Mouse (Mus musculus): ENCODE results near the gene Dab2ip. TPM values are rescaled to one million over a fixed set of nuclear protein-coding genes. Genes with fewer than 3 reads are reported as not detected.

Gene Dab2ip
- polyA plus RNA-seq, 1 experiment from 2014 or later, result 41.4 TPM

- no peak overlapping the region for H3K9ac ChIP-seq (ENCODE audit: low read depth, low read length)
- TF ChIP-seq CTCF (IDR thresholded peaks at IDR 0.05; ENCODE audit: low read depth), result no peak
Observed at GRCm38 (mm10) chr2:35760867-35761266, 202.8 kb downstream of the Dab2ip start.

DNA sequence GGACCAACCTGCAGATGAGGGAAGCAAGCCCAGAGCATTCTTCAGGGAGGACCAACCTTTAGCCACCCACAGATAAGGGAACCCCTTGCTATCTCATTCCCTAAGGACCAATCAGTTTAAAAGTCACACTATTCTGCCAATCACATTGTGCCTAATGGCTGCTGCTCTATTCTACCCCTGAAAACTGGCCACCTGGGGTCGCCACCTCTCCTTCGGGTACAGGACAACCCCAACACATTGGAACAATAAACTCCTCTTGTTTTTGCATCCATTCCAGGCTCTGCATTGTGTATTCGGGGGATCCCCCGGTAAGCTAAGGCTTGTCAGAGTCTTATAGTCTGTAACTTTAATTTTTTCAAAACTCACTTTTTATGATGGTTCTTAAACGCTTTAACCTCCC is 203.4 kb downstream of the Dab2ip start:
- ATAC-seq (replicated peaks; ENCODE audit: low FRiP score, low read depth) (no peak), DNase-seq (ENCODE audit: low spot score) (no peak)
- TF ChIP-seq CTCF (IDR thresholded peaks at IDR 0.05; ENCODE audit: low read depth), result no peak
- Histone ChIP-seq H3K4me1 (replicated peaks; ENCODE audit: insufficient read depth, low read length) (no peaks in the 10 kb centered on the region), H3K4me2 (ENCODE audit: low read length) (no peak overlapping the region), H3K4me3 (replicated peaks; ENCODE audit: low read depth, low read length) (no peak overlapping the region), H3K36me3 (ENCODE audit: insufficient read depth, low read length) (no peaks in the 10 kb centered on the region), H3K27ac (no peak overlapping the region), H3K9ac (ENCODE audit: low read depth, low read length) (no peak overlapping the region), H3K9me3 (replicated peaks; ENCODE audit: low read length) (no peaks in the 10 kb centered on the region), H3K27me3 (ENCODE audit: insufficient read depth, low read length) (no peaks in the 10 kb centered on the region)
- 88% methylated on average over 5 of the region's 5 CpGs for WGBS

More at GRCm38 (mm10) chr2:35760867-35761266, 202.8 kb downstream of the Dab2ip start:
- Histone ChIP-seq H3K36me3 (ENCODE audit: insufficient read depth, low read length) (no peaks in the 10 kb centered on the region), H3K4me1 (replicated peaks; ENCODE audit: insufficient read depth, low read length) (no peaks in the 10 kb centered on the region), H3K4me2 (ENCODE audit: low read length) (no peak overlapping the region), H3K27me3 (ENCODE audit: insufficient read depth, low read length) (no peaks in the 10 kb centered on the region), H3K9me3 (replicated peaks; ENCODE audit: low read length) (no peaks in the 10 kb centered on the region), H3K27ac (no peak overlapping the region), H3K4me3 (replicated peaks; ENCODE audit: low read depth, low read length) (no peak overlapping the region)
- DNase-seq (ENCODE audit: low spot score) (no peak), ATAC-seq (replicated peaks; ENCODE audit: low FRiP score, low read depth) (no peak)

DNA sequence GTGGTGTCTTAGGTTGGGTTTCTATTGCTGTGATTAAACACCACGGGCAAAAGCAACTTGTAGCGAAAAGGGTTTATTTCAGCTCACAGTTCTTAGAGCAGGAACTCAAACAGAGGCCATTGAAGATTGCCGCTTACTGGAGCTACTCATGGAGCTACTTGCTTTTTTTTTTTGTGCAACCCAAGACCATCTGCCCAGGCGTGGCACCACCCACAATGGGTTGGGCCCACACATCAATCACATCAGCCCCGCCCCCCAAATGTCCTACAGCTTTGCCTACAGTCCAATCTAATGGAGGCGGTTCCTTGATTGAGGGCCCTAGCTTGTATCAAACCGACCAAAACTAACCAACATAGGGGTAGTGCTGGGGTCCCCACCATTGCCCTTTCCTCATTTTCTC is 205.8 kb downstream of the Dab2ip start:
- Histone ChIP-seq H3K4me3 (replicated peaks; ENCODE audit: low read depth, low read length) (no peak overlapping the region), H3K36me3 (ENCODE audit: insufficient read depth, low read length) (no peaks in the 10 kb centered on the region), H3K4me1 (replicated peaks; ENCODE audit: insufficient read depth, low read length) (no peaks in the 10 kb centered on the region), H3K27ac (no peak overlapping the region), H3K4me2 (ENCODE audit: low read length) (no peak overlapping the region), H3K27me3 (ENCODE audit: insufficient read depth, low read length) (no peaks in the 10 kb centered on the region), H3K9me3 (replicated peaks; ENCODE audit: low read length) (no peaks in the 10 kb centered on the region), H3K9ac (ENCODE audit: low read depth, low read length) (no peak overlapping the region)
- ATAC-seq (replicated peaks; ENCODE audit: low FRiP score, low read depth), result no peak
- no peak for TF ChIP-seq CTCF (IDR thresholded peaks at IDR 0.05; ENCODE audit: low read depth)
- no peak for DNase-seq (ENCODE audit: low spot score)
- WGBS, result 94% methylated on average over 7 of the region's 7 CpGs

DNA sequence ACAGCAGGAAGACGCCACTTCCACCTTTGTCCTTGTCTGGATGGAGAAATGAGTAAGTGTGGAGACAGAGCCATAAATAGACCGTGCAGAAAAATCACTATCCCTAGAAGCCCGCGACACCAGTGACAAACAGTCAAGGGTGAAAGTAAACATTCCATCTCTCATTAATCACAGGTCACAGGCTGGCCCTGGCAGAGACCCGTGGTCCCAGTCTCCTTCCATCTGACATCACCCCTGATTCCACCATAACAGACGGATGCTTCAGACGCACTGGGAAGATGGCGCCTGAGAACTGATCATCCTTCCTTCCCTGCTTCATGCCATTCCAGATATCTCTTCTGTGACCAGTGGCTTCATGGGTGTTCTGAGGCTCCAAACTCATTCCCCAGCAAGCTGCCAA is 206.3 kb downstream of the Dab2ip start:
- no peak for TF ChIP-seq CTCF (IDR thresholded peaks at IDR 0.05; ENCODE audit: low read depth)
- no peaks in the 10 kb centered on the region for H3K9me3 ChIP-seq (replicated peaks; ENCODE audit: low read length)
- no peaks in the 10 kb centered on the region for H3K36me3 ChIP-seq (ENCODE audit: insufficient read depth, low read length)
- DNase-seq (ENCODE audit: low spot score) (no peak), ATAC-seq (replicated peaks; ENCODE audit: low FRiP score, low read depth) (no peak)
- no peak overlapping the region for H3K4me3 ChIP-seq (replicated peaks; ENCODE audit: low read depth, low read length)
- no peaks in the 10 kb centered on the region for H3K27me3 ChIP-seq (ENCODE audit: insufficient read depth, low read length)
- 32% methylated on average over 8 of the region's 8 CpGs for WGBS
- H3K9ac ChIP-seq (ENCODE audit: low read depth, low read length), result no peak overlapping the region
- no peaks in the 10 kb centered on the region for H3K4me1 ChIP-seq (replicated peaks; ENCODE audit: insufficient read depth, low read length)
- no peak overlapping the region for H3K27ac ChIP-seq
- H3K4me2 ChIP-seq (ENCODE audit: low read length), result no peak overlapping the region

DNA sequence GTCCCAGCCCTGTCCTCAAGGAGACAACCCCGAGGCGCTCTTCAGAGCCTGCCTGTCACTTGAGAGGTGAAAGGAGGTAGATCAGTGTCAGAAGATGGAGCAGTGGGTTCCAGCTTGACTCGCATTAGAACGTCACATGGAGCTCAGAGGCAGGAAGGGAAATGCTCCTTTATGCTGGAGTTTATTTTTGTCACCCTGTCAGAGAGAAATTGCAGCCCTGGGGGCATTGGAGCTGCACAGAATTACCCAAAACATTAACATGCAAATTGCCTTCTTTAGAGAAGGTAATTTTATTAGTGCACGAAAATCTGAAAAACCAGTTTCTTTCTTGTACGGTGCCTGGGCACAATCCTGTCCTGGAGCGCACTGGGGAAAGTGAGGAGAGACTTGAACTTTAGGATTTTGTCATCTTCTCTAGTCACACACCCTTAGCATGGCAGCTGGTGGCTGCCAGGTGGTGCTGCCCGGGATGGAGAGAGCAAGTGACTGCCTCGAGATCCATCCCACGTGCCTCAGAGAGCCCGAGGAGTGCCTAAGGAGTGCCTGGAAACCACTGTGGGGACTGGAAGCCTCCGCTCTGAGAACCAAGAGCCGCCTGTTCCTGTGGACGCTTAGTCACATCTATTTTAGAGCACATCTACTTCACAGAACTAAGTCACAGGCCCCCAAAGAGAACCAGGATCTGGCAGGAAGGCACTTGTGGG is 209.9 kb downstream of the Dab2ip start:
- Histone ChIP-seq H3K9ac (ENCODE audit: low read depth, low read length) (no peak overlapping the region), H3K36me3 (ENCODE audit: insufficient read depth, low read length) (no peaks in the 10 kb centered on the region), H3K27ac (no peak overlapping the region), H3K27me3 (ENCODE audit: insufficient read depth, low read length) (no peaks in the 10 kb centered on the region), H3K4me1 (replicated peaks; ENCODE audit: insufficient read depth, low read length) (no peaks in the 10 kb centered on the region), H3K4me2 (ENCODE audit: low read length) (no peak overlapping the region), H3K4me3 (replicated peaks; ENCODE audit: low read depth, low read length) (no peak overlapping the region), H3K9me3 (replicated peaks; ENCODE audit: low read length) (no peaks in the 10 kb centered on the region)
- WGBS, result 37% methylated on average over 14 of the region's 14 CpGs
- no peak for TF ChIP-seq CTCF (IDR thresholded peaks at IDR 0.05; ENCODE audit: low read depth)
- DNase-seq (ENCODE audit: low spot score) (no peak), ATAC-seq (replicated peaks; ENCODE audit: low FRiP score, low read depth) (no peak)

DNA sequence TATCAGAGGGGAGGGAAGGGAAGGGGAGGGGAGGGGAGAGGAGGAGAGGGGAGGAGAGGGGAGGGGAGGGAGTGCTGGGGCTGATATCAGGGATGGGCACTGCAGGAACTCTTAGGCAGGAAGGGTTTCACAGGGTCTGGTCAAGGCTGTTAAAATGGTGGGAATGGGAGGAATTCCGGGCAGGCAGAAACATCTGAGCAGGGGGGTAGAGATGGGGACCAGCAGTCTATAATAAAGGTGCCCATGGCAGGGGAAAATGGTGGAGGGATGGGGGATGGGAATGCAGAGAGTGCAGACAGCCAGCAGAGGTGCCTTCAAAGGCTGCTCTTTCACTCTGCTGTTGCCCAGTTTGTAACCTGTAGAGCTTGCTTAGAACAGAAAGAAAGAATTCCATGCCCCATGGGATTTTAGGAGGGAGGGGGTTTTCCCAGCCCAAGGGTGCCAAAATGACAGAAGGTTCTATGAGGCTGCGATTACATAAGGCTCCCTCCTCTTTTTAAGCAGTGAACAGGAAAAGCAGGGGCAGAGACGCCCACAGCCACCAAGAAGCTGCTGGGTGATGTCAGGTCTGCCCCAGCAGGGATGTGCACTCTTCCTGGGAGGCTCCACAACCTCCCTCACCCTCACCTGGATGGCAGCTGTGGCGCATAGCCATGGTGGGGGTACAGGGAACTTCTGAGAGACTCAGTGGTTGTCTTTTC is 210.6 kb downstream of the Dab2ip start:
- H3K4me3 ChIP-seq (replicated peaks; ENCODE audit: low read depth, low read length), result no peak overlapping the region
- no peak overlapping the region for H3K27ac ChIP-seq
- no peak for DNase-seq (ENCODE audit: low spot score)
- ATAC-seq (replicated peaks; ENCODE audit: low FRiP score, low read depth), result no peak; the same call in 1 of the 2 replicates
- no peaks in the 10 kb centered on the region for H3K9me3 ChIP-seq (replicated peaks; ENCODE audit: low read length)
- 42% methylated on average over 4 of the region's 4 CpGs for WGBS
- no peaks in the 10 kb centered on the region for H3K27me3 ChIP-seq (ENCODE audit: insufficient read depth, low read length)
- TF ChIP-seq CTCF (IDR thresholded peaks at IDR 0.05; ENCODE audit: low read depth), result no peak
- no peaks in the 10 kb centered on the region for H3K36me3 ChIP-seq (ENCODE audit: insufficient read depth, low read length)
- H3K4me1 ChIP-seq (replicated peaks; ENCODE audit: insufficient read depth, low read length), result no peaks in the 10 kb centered on the region
- H3K4me2 ChIP-seq (ENCODE audit: low read length), result no peak overlapping the region
- H3K9ac ChIP-seq (ENCODE audit: low read depth, low read length), result no peak overlapping the region

All from kidney, postnatal 0 days (tissue).